Mouse (Mus musculus) embryonic fibroblast, embryonic 13.5 days (primary cell): ENCODE data around the gene Hdac8.

Source experiments
- CTCF ChIP-seq: IDR thresholded peaks from 2 replicates; pipeline ENCODE4 v1.5.1; 2011; ENCODE audit warnings: mild to moderate bottlenecking, control low read depth, low read length, moderate library complexity, borderline replicate concordance; ENCODE audit not compliant: insufficient read depth
- POLR2A ChIP-seq: IDR thresholded peaks from 2 replicates; pipeline ENCODE4 v1.6.1; 2011; ENCODE audit warnings: low read depth, mild to moderate bottlenecking, control low read depth, low read length, moderate library complexity

DNA sequence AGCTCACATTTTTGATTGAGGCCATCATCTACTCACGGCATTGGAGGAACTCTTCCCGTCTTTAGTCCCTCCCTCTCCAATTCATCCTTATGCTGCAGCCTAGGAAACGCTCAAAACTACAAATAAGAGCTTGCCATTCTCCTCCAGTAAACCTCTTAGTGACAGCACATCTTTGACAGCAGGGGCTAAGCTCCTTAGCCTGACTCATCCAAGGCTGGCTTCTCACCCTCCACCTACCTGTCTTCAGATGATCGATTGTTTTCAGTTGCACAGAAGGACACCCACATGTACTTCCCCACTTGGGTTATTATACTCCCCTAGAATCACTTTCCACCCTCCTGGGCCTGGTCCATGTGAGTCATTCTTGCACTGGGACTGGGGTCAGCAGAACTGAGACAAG lies 163.5 kb downstream of the Hdac8 start:
- no peak for TF ChIP-seq POLR2A
- no peak for TF ChIP-seq CTCF
